Mouse (Mus musculus) E14TG2a.4 (cell line): Measurements from ENCODE around the gene Sik3.

ENCODE experiments used
- CTCF ChIP-seq: conservative IDR thresholded peaks from 2 replicates; pipeline ENCODE4 v1.5.1; 2014; ENCODE audit warnings: low read length
- NANOG ChIP-seq: IDR thresholded peaks from 2 replicates; pipeline ENCODE4 v1.6.1; 2014; ENCODE audit warnings: borderline replicate concordance, low read length, mixed read lengths
- POU5F1 ChIP-seq: IDR thresholded peaks from 2 replicates; pipeline ENCODE4 v1.6.1; 2014; ENCODE audit warnings: low read length, borderline replicate concordance

DNA sequence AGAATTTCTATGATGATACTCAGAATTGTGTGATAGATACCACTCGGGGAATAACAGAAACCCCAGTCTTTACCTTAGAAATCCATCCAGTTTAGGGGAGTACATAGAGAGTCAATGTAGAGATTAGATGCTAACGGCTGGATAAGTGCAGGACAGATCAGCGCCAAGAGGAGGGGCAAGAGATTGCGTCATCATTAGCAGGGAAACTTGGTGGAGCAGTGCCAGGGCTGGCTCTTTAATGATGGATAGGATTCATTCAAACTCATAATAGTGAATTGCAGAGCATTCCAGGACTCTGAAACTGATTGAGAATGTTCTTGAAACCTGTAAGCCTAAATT, 27.4 kb upstream of the Sik3 start:
- TF ChIP-seq CTCF (no peak), NANOG (no peak), POU5F1 (no peak)
